Mouse (Mus musculus) forelimb bud, embryonic 11.5 days (tissue): ENCODE results near the gene Mcrs1.

Experiments
- DNase-seq: peaks from one replicate; pipeline ENCODE4 v3.0.0-alpha.2; 2012; ENCODE audit warnings: low read depth, low spot score

The Mcrs1 gene

DNA sequence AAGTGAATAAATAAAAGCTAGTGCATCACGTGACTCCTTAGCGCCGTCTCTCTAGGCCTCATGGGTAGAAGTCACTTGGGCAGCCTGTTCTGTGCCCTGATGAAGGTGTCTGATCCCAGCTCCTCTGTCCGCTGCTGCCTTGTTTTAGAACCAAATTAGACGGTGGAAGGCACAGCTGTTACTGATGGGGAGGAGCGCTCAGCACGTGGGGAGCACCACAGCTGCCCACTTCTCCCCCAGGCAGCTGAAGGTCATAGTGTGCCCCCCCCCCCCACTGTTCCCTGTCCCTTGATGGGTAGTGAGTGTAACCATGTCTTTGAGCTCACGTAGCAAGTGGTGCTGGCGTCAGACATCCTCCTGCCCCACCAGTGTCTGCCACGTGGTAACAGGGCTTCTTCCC is 38.6 kb downstream of the Mcrs1 start:
- DNase-seq = no peak

DNA sequence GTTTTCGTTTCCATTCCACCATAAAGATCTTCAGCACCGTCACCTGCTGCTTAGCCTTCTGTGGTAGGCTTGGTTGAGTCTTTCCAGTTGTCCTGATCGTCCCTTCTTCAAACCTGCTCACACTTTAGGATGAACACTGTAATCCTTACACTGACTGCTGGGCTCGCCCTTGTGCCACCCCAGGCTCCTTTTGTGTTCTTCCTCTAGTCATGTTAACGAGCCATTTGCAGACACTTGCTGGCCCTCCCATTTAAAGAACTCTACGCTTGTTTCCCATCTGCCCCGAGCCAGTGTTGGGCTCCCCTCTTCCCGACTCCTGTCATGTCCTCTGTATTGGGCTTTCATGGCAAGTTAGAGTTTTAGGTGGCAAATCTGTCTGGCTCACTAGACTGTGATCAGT is 45.8 kb downstream of the Mcrs1 start:
- no peak for DNase-seq

DNA sequence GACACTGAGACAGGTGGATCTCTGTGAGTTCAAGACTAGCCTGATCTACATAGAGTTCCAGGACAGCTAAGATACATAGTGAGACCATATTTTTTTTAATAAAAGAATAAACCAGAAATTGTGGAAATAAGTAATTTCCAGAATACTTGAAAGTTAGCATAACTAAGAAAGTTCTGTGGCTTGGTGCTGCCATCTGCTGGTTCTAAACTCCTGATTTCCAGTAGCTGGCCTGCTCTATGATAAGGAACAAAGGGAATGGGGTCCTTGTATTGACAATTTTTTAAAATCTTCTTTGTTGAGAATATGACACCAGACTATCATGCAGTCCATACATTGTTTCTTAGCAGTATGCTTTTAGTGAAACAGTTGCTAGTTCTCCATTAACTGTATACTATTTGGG is 53.0 kb downstream of the Mcrs1 start:
- no peak for DNase-seq

DNA sequence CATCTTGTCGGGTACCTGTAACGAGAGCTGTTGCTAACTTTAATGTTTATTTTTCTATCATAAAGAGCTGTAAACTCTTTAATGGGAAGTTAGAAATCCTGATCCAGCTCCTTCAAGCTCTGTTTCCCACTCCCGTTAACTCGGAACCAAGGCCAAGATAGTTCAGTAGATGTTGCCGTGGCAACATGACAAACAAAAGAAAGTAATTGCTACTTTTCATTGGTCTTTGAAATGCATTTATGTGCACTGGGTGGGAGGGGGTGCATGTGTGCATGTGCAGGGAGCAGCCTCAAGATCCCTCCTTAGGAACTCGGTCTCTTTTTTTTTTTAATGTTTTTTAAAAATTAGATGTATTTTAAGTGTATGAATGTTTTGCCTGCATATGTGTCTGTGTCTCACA is 56.7 kb downstream of the Mcrs1 start:
- peak; percentile 33 for DNase-seq

DNA sequence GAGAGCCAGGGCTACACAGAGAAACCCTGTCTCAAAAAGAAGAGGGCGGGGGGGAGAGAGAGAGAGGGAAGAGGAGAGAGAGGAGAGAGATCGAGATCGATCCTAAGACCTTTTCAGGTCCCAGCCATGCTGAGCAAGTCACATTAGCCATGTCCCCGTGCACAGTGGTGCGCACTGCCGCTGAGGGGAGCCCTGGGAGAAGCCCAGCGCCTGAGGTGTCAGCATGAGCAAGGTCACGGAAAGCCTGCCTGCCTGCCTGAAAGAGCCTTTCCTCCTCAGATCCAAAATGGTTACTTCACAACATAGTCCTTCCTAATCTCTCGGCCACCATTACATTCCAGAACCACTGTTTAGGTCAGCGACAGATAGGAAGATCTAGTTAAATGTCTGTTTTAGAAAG is 57.4 kb downstream of the Mcrs1 start:
- no peak for DNase-seq
